Mouse (Mus musculus) thymus, adult 2 months (tissue): ENCODE measurements around the gene Gm17428. TPM values are rescaled to one million over a fixed set of nuclear protein-coding genes. Genes with fewer than 3 reads are reported as not detected.
A peak's percentile ranks its signal among the peaks of the same experiment; 100 is the strongest.

Experiments
- DNase-seq: peaks from one replicate; pipeline ENCODE4 v3.0.0; 2021
- H3K27ac ChIP-seq: fragments of 200-500 bp; 2 replicates; pipeline ENCODE4 v1.5.1; 2012; ENCODE audit warnings: low read length, control low read depth; ENCODE audit not compliant: control insufficient read depth, insufficient read depth
- H3K27me3 ChIP-seq: fragments of 200-500 bp; 2 replicates; pipeline ENCODE4 v1.6.1; 2012; ENCODE audit warnings: mild to moderate bottlenecking, low read length, moderate library complexity, mixed read lengths; ENCODE audit not compliant: control insufficient read depth, insufficient read depth
- H3K36me3 ChIP-seq: fragments of 200-500 bp; 2 replicates; pipeline ENCODE4 v1.6.1; 2012; ENCODE audit warnings: mild to moderate bottlenecking, low read length, moderate library complexity; ENCODE audit not compliant: control insufficient read depth, insufficient read depth
- H3K4me1 ChIP-seq: fragments of 200-500 bp; replicated peaks from 2 replicates; pipeline ENCODE4 v1.6.1; 2012; ENCODE audit warnings: low read length; ENCODE audit not compliant: control insufficient read depth, insufficient read depth
- H3K4me3 ChIP-seq: fragments of 200-500 bp; 2 replicates; pipeline ENCODE4 v1.5.1; 2012; ENCODE audit warnings: mild to moderate bottlenecking, low read length, control low read depth, moderate library complexity; ENCODE audit not compliant: control insufficient read depth, insufficient read depth
- CTCF ChIP-seq: fragments of 200-500 bp; IDR thresholded peaks from 2 replicates; pipeline ENCODE4 v1.5.1; 2012; ENCODE audit warnings: mild to moderate bottlenecking, control low read depth, low read length, moderate library complexity, borderline replicate concordance; ENCODE audit not compliant: control insufficient read depth, poor library complexity, insufficient read depth; ENCODE audit errors: extremely low read depth
- POLR2A ChIP-seq: fragments of 200-500 bp; IDR thresholded peaks from 2 replicates; pipeline ENCODE4 v1.6.1; 2012; ENCODE audit warnings: mild to moderate bottlenecking, low read length, control low read depth, moderate library complexity; ENCODE audit not compliant: control insufficient read depth, poor library complexity, insufficient read depth; ENCODE audit errors: extremely low read depth
- WGBS: fragments of 180-500 bp; shearing (Covaris S2); methylation state at CpG from one replicate; pipeline ENCODE4 v1.1.7; 2018; 5-methylcytosine and 5-hydroxymethylcytosine counted together
- polyA plus RNA-seq: library from polyadenylated mRNA; depleted of rRNA; stranded (reverse); fragments of >200 nt; gene quantifications from 2 replicates; pipeline ENCODE4 v1.2.3, GENCODE M21; 2012

The Gm17428 gene
- polyA plus RNA-seq, 1 experiment: not detected

- Histone ChIP-seq H3K36me3 (no peaks in the 10 kb centered on the region), H3K4me1 (no peaks in the 10 kb centered on the region), H3K27ac (no peak overlapping the region), H3K4me3 (no peak overlapping the region), H3K27me3 (no peaks in the 10 kb centered on the region)
- TF ChIP-seq POLR2A: no peak
- TF ChIP-seq CTCF: no peak
- no peak for DNase-seq
- 93% methylated on average over 8 of the region's 8 CpGs for WGBS
Measured at GRCm38 (mm10) chr14:55008417-55008816, 31.7 kb downstream of the Gm17428 start.

GRCm38 (mm10) chr14:55011116-55011515, 34.4 kb downstream of the Gm17428 start:
- H3K4me1 ChIP-seq: peaks cover 5% of the 10 kb centered on the region
- TF ChIP-seq POLR2A (no peak), CTCF (no peak)
- H3K36me3 ChIP-seq: no peaks in the 10 kb centered on the region
- peak; percentile 13 for DNase-seq
- H3K27ac ChIP-seq: no peak overlapping the region
- WGBS: 85% methylated on average over 4 of the region's 4 CpGs
- no peak overlapping the region for H3K4me3 ChIP-seq
- no peaks in the 10 kb centered on the region for H3K27me3 ChIP-seq

- Histone ChIP-seq H3K4me1 (peaks cover 5% of the 10 kb centered on the region), H3K27ac (peak overlapping the region; percentile 79), H3K27me3 (no peaks in the 10 kb centered on the region), H3K36me3 (peaks cover 10% of the 10 kb centered on the region; the same call in 1 of the 2 replicates), H3K4me3 (peak overlapping the region; percentile 96)
- no peak for TF ChIP-seq CTCF
- no peak for TF ChIP-seq POLR2A
- 2% methylated on average over 27 of the region's 27 CpGs for WGBS
- DNase-seq: no peak
Measured at GRCm38 (mm10) chr14:55014591-55014990, 37.9 kb downstream of the Gm17428 start.

- no peaks in the 10 kb centered on the region for H3K27me3 ChIP-seq
- TF ChIP-seq POLR2A (peak; percentile 79), CTCF (peak; percentile 82; the same call in 1 of the 2 replicates)
- H3K4me3 ChIP-seq: peak within 1 kb of the TSS; percentile 96
- peaks cover 5% of the 10 kb centered on the region for H3K4me1 ChIP-seq
- peak within 1 kb of the TSS; percentile 79 for H3K27ac ChIP-seq
- WGBS: under 1% methylated on average over 36 of the region's 36 CpGs
- peaks cover 10% of the 10 kb centered on the region; the same call in 1 of the 2 replicates for H3K36me3 ChIP-seq
- peak; percentile 99 for DNase-seq
Measured at GRCm38 (mm10) chr14:55014991-55015766, 38.4 kb downstream of the Gm17428 start, which contains the start of gene Ngdn. Gene Ngdn, plus strand, starts transcription at chr14:55015454.

- peak overlapping the region; percentile 3 for H3K27ac ChIP-seq
- WGBS: under 1% methylated on average over 17 of the region's 17 CpGs
- H3K36me3 ChIP-seq: peaks cover 12% of the 10 kb centered on the region
- H3K27me3 ChIP-seq: no peaks in the 10 kb centered on the region
- H3K4me1 ChIP-seq: peaks cover 5% of the 10 kb centered on the region
- DNase-seq: no peak
- peak overlapping the region; percentile 59 for H3K4me3 ChIP-seq
- TF ChIP-seq POLR2A (no peak), CTCF (no peak)
Measured at GRCm38 (mm10) chr14:55015767-55016111, 39.0 kb downstream of the Gm17428 start.

- Histone ChIP-seq H3K4me1 (peaks cover 5% of the 10 kb centered on the region), H3K36me3 (peaks cover 23% of the 10 kb centered on the region), H3K4me3 (no peak overlapping the region), H3K27me3 (no peaks in the 10 kb centered on the region), H3K27ac (no peak overlapping the region)
- no peak for TF ChIP-seq CTCF
- no peak for TF ChIP-seq POLR2A
- 97% methylated on average over 16 of the region's 16 CpGs for WGBS
- no peak for DNase-seq
Measured at GRCm38 (mm10) chr14:55016876-55017275, 40.1 kb downstream of the Gm17428 start.
